ENCODE assay signal across 10 mouse cellular contexts in the genomic region with DNA sequence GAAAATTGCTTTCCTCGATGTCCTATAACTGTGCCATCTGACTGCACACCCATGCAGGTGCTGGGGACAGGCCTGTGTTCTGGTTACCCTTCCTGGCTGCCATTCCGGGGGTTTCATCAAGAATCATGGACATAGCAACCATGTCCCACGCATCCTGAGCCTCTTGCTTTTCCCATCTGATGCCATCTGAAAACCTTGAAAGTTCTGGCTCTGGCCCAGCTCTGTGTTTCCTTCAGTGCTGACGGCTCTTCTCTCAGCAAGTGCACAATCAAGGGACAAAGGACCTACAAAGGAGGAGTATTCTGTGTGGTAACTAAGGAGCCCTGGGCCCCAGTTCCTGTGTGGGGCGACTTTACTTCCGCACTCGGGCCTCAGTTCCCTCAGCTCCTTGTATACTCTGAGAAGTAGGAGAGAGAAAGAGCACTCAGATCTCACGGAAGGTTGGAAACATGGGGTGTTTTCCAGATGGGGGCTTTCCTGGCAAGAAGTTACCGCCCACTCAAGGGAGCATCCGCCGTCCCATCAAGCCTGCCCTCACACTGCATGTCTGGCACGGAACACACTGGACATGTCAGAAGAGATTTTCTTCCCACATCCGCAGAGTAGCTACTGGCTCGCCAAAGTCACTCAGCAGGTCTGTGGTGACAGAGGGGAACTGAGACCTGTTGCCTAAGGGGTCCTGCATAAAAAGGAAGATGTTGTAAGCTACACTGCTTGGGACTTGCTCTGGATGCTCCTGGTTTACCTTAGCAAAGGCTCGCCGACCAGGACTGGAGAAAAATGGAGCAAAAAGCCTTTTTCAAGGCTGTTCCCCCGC. TPM values are rescaled to one million over a fixed set of nuclear protein-coding genes. Genes with fewer than 3 reads are reported as not detected.
DNase-seq lines count a peak whose midpoint lies in the region; ATAC-seq lines count a peak whose summit lies in the region.
"Had no signal": no experiment of that assay in that cellular context is flagged by ENCODE, and none has a peak within 500 bp of the region (broad histone marks: within the 10 kb centered on the region; RNA-seq: fewer than 3 reads in every experiment).

No protein-coding gene starts in this region.

- no peaks in the 10 kb centered on the region for H3K9me3 ChIP-seq in midbrain, embryonic 11.5 days (ENCODE audit: control insufficient read depth, low read length)
- no peaks in the 10 kb centered on the region for H3K9me3 ChIP-seq in midbrain, embryonic 15.5 days
- no peaks in the 10 kb centered on the region for H3K9me3 ChIP-seq in heart, embryonic 10.5 days
- H3K9me3 ChIP-seq: lung, embryonic 15.5 days had no signal

- no peaks in the 10 kb centered on the region for H3K4me1 ChIP-seq in midbrain, embryonic 11.5 days (ENCODE audit: control insufficient read depth, insufficient read depth, low read length)
- H3K4me1 ChIP-seq in midbrain, embryonic 15.5 days: no peaks in the 10 kb centered on the region
- no peaks in the 10 kb centered on the region for H3K4me1 ChIP-seq in heart, embryonic 10.5 days
- H3K4me1 ChIP-seq: lung, embryonic 15.5 days had no signal

- no peak overlapping the region for H3K27ac ChIP-seq in midbrain, embryonic 11.5 days (ENCODE audit: low read depth, low read length)
- H3K27ac ChIP-seq in midbrain, embryonic 15.5 days: no peak overlapping the region
- no peak overlapping the region for H3K27ac ChIP-seq in heart, embryonic 10.5 days
- H3K27ac ChIP-seq: lung, embryonic 15.5 days had no signal

- no peak overlapping the region for H3K4me2 ChIP-seq in midbrain, embryonic 11.5 days
- H3K4me2 ChIP-seq in midbrain, embryonic 15.5 days: no peak overlapping the region
- H3K4me2 ChIP-seq: lung, embryonic 15.5 days had no signal

- no peaks in the 10 kb centered on the region for H3K36me3 ChIP-seq in midbrain, embryonic 11.5 days (ENCODE audit: control insufficient read depth, insufficient read depth, low read length)
- H3K36me3 ChIP-seq in midbrain, embryonic 15.5 days (replicated peaks): no peaks in the 10 kb centered on the region
- H3K36me3 ChIP-seq in heart, embryonic 10.5 days: no peaks in the 10 kb centered on the region
- H3K36me3 ChIP-seq: lung, embryonic 15.5 days had no signal

- WGBS in midbrain, embryonic 11.5 days: 86% methylated on average over 17 of the region's 17 CpGs
- whole genome bisulfite sequencing in midbrain, embryonic 15.5 days: 83% methylated on average over 17 of the region's 17 CpGs
- WGBS in heart, embryonic 10.5 days: 83% methylated on average over 17 of the region's 17 CpGs

- H3K4me3 ChIP-seq in midbrain, embryonic 11.5 days (ENCODE audit: low read depth, low read length): no peak overlapping the region
- no peak overlapping the region for H3K4me3 ChIP-seq in midbrain, embryonic 15.5 days
- H3K4me3 ChIP-seq in heart, embryonic 10.5 days: no peak overlapping the region
- H3K4me3 ChIP-seq: lung, embryonic 15.5 days had no signal

- H3K9ac ChIP-seq in midbrain, embryonic 11.5 days (ENCODE audit: low read length): no peak overlapping the region
- no peak overlapping the region for H3K9ac ChIP-seq in midbrain, embryonic 15.5 days
- H3K9ac ChIP-seq: lung, embryonic 15.5 days had no signal

- DNase-seq in cerebellum, postnatal 10 days: peak; percentile 41 to 48
- no peak for DNase-seq in cerebellum, adult 18-20 months
- peak; percentile 80 for DNase-seq in midbrain, embryonic 11.5 days (ENCODE audit: low spot score, missing footprints)
- peak; percentile 12 to 34 for DNase-seq in frontal cortex, postnatal 36 days (ENCODE audit: low spot score in 2 of 2)
- peak; percentile 29 to 68 for DNase-seq in spleen, postnatal 4 days (ENCODE audit: low spot score in 2 of 2)
- no peak for DNase-seq in c-Kit-positive CD71-positive TER-119-positive erythroid progenitor cells, embryonic 14.5 days (ENCODE audit: low spot score)
- no peak for DNase-seq in heart, embryonic 10.5 days (ENCODE audit: low spot score)

- ATAC-seq in midbrain, embryonic 11.5 days (ENCODE audit: low FRiP score): no peak
- ATAC-seq in midbrain, embryonic 15.5 days (replicated peaks): no peak
- ATAC-seq: forebrain, embryonic 16.5 days had no signal

- H3K27me3 ChIP-seq in midbrain, embryonic 11.5 days (ENCODE audit: control insufficient read depth, insufficient read depth, low read length): no peaks in the 10 kb centered on the region
- H3K27me3 ChIP-seq in midbrain, embryonic 15.5 days (replicated peaks): no peaks in the 10 kb centered on the region
- no peaks in the 10 kb centered on the region for H3K27me3 ChIP-seq in heart, embryonic 10.5 days (ENCODE audit: insufficient read depth, poor library complexity, severe bottlenecking)
- H3K27me3 ChIP-seq: lung, embryonic 15.5 days had no signal

RNA-seq across cellular contexts. Expression of gene Tbc1d8, which starts 24.5 kb away (rescaled TPM):
- 4.6 and 5.4 TPM in 2 replicates for polyA plus RNA-seq in midbrain, embryonic 11.5 days (2014; fragmentation: Nextera tagmentation; extraction: Ambion mirVana)
- polyA plus RNA-seq in midbrain, embryonic 15.5 days (2015; fragmentation: Nextera tagmentation; extraction: Ambion mirVana): 11.0 and 11.3 TPM in 2 replicates
- 7.5 and 11.6 TPM in 2 replicates for polyA plus RNA-seq in heart, embryonic 10.5 days (2016; fragmentation: Nextera tagmentation; extraction: Ambion mirVana)

RNA-seq across cellular contexts. Expression of gene Cnot11, which starts 31.8 kb away (rescaled TPM):
- polyA plus RNA-seq in midbrain, embryonic 11.5 days (2014; fragmentation: Nextera tagmentation; extraction: Ambion mirVana): 29.9 and 33.3 TPM in 2 replicates
- 15.0 TPM in 2 replicates for polyA plus RNA-seq in midbrain, embryonic 15.5 days (2015; fragmentation: Nextera tagmentation; extraction: Ambion mirVana)
- 20.1 and 27.7 TPM in 2 replicates for polyA plus RNA-seq in heart, embryonic 10.5 days (2016; fragmentation: Nextera tagmentation; extraction: Ambion mirVana)

Comparison
In these comparisons a context has a peak if more than half of its experiments do, and no peak if none do; other contexts are left out.
1. DNase-seq: peak in cerebellum, postnatal 10 days (2 of 2), midbrain, embryonic 11.5 days (single experiment), frontal cortex, postnatal 36 days (2 of 2) and spleen, postnatal 4 days (2 of 2); none in cerebellum, adult 18-20 months (0 of 2), c-Kit-positive CD71-positive TER-119-positive erythroid progenitor cells, embryonic 14.5 days (single experiment) and heart, embryonic 10.5 days (single experiment).